Mouse (Mus musculus): ENCODE data around the gene Spg7. TPM values are rescaled to one million over a fixed set of nuclear protein-coding genes. Genes with fewer than 3 reads are reported as not detected.
"Not testable (repeated sequence)": the region's sequence is repeated elsewhere in the genome, so short reads cannot be mapped to it uniquely, and the experiment has no call there.

The Spg7 gene
- polyA plus RNA-seq, 1 experiment: 79.3 TPM

GRCm38 (mm10) chr8:123097216-123097615 lies 34.5 kb downstream of the Spg7 start:
- no peak overlapping the region for H3K9ac ChIP-seq (ENCODE audit: low read depth, poor library complexity, severe bottlenecking)
- no peaks in the 10 kb centered on the region for H3K27me3 ChIP-seq (ENCODE audit: control insufficient read depth, insufficient read depth, low read length, poor library complexity, severe bottlenecking)
- H3K9me3 ChIP-seq (replicated peaks; ENCODE audit: control insufficient read depth, insufficient read depth, low read length, poor library complexity, severe bottlenecking): no peaks in the 10 kb centered on the region
- H3K27ac ChIP-seq (ENCODE audit: insufficient read depth, low read length): no peak overlapping the region
- no peaks in the 10 kb centered on the region for H3K4me1 ChIP-seq (ENCODE audit: control insufficient read depth, insufficient read depth, low read length)
- H3K36me3 ChIP-seq (ENCODE audit: control insufficient read depth, insufficient read depth, low read length, poor library complexity, severe bottlenecking): peaks cover 11% of the 10 kb centered on the region
- TF ChIP-seq POLR2A (IDR thresholded peaks at IDR 0.05; ENCODE audit: insufficient read depth, low read length) (no peak), CTCF (IDR thresholded peaks at IDR 0.05; ENCODE audit: low read depth, low read length) (no peak), EP300 (IDR thresholded peaks at IDR 0.05; ENCODE audit: insufficient read depth, low read depth, low read length) (no peak)
- H3K4me3 ChIP-seq (ENCODE audit: low read depth, low read length): no peak overlapping the region

GRCm38 (mm10) chr8:123097786-123098584 lies 35.2 kb downstream of the Spg7 start:
- no peaks in the 10 kb centered on the region for H3K27me3 ChIP-seq (ENCODE audit: control insufficient read depth, insufficient read depth, low read length, poor library complexity, severe bottlenecking)
- H3K27ac ChIP-seq (ENCODE audit: insufficient read depth, low read length): no peak overlapping the region
- no peaks in the 10 kb centered on the region for H3K9me3 ChIP-seq (replicated peaks; ENCODE audit: control insufficient read depth, insufficient read depth, low read length, poor library complexity, severe bottlenecking)
- no peak overlapping the region for H3K4me3 ChIP-seq (ENCODE audit: low read depth, low read length)
- H3K36me3 ChIP-seq (ENCODE audit: control insufficient read depth, insufficient read depth, low read length, poor library complexity, severe bottlenecking): peaks cover 17% of the 10 kb centered on the region
- no peak overlapping the region for H3K9ac ChIP-seq (ENCODE audit: low read depth, poor library complexity, severe bottlenecking)
- H3K4me1 ChIP-seq (ENCODE audit: control insufficient read depth, insufficient read depth, low read length): no peaks in the 10 kb centered on the region
- TF ChIP-seq POLR2A (IDR thresholded peaks at IDR 0.05; ENCODE audit: insufficient read depth, low read length) (no peak), CTCF (IDR thresholded peaks at IDR 0.05; ENCODE audit: low read depth, low read length) (peak; percentile 0)

DNA sequence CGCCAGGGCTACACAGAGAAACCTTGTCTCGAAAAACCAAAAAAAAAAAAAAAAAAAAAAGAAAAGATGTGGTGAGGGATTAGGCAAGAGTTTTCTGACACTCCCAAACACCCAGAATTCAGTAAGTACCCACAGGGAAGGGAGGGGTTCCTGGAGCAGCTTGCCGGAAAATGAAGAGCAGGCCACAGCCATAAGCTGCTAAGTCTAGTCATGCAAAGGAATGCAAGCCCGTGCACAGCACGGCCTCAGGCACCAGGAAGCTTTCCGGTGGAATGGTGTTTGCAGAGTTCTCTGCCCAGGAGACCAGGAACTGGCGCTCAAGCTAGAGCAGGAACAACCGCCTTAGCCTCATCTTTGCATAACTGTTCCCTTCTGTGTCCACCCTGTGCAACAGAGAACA lies 37.5 kb downstream of the Spg7 start:
- Histone ChIP-seq H3K27ac (ENCODE audit: insufficient read depth, low read length) (peak overlapping the region; percentile 96), H3K36me3 (ENCODE audit: control insufficient read depth, insufficient read depth, low read length, poor library complexity, severe bottlenecking) (peaks cover 29% of the 10 kb centered on the region), H3K27me3 (ENCODE audit: control insufficient read depth, insufficient read depth, low read length, poor library complexity, severe bottlenecking) (no peaks in the 10 kb centered on the region), H3K4me3 (ENCODE audit: low read depth, low read length) (peak overlapping the region; percentile 53), H3K9me3 (replicated peaks; ENCODE audit: control insufficient read depth, insufficient read depth, low read length, poor library complexity, severe bottlenecking) (no peaks in the 10 kb centered on the region), H3K9ac (ENCODE audit: low read depth, poor library complexity, severe bottlenecking) (peak overlapping the region; percentile 97), H3K4me1 (ENCODE audit: control insufficient read depth, insufficient read depth, low read length) (no peaks in the 10 kb centered on the region)
- TF ChIP-seq EP300 (IDR thresholded peaks at IDR 0.05; ENCODE audit: insufficient read depth, low read depth, low read length): peak; percentile 62; the same call in 1 of the 2 replicates
- TF ChIP-seq CTCF (IDR thresholded peaks at IDR 0.05; ENCODE audit: low read depth, low read length): no peak

DNA sequence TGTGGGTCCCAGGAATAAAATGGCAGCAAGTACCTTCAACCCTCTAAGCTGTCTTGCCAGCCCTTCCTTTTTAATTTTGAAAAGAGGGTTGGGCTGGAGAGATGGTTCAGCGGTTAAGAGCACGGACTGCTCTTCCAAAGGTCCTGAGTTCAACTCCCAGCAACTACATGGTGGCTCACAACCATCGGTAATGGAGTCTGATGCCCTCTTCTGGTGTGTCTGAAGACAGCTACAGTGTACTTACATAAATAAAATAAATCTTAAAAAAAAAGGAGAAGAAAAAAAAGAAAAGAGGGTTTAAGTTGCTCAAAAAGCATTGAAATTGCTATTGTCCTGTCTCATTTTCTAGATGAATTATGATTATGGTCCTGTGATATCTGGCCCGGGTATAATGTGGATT lies 38.5 kb downstream of the Spg7 start:
- Histone ChIP-seq H3K27me3 (ENCODE audit: control insufficient read depth, insufficient read depth, low read length, poor library complexity, severe bottlenecking) (no peaks in the 10 kb centered on the region), H3K27ac (ENCODE audit: insufficient read depth, low read length) (peak overlapping the region; percentile 96), H3K9ac (ENCODE audit: low read depth, poor library complexity, severe bottlenecking) (peak overlapping the region; percentile 97), H3K36me3 (ENCODE audit: control insufficient read depth, insufficient read depth, low read length, poor library complexity, severe bottlenecking) (peaks cover 33% of the 10 kb centered on the region), H3K4me1 (ENCODE audit: control insufficient read depth, insufficient read depth, low read length) (no peaks in the 10 kb centered on the region), H3K4me3 (ENCODE audit: low read depth, low read length) (no peak overlapping the region), H3K9me3 (replicated peaks; ENCODE audit: control insufficient read depth, insufficient read depth, low read length, poor library complexity, severe bottlenecking) (no peaks in the 10 kb centered on the region)
- no peak for TF ChIP-seq CTCF (IDR thresholded peaks at IDR 0.05; ENCODE audit: low read depth, low read length)
- no peak for TF ChIP-seq POLR2A (IDR thresholded peaks at IDR 0.05; ENCODE audit: insufficient read depth, low read length)
- no peak for TF ChIP-seq EP300 (IDR thresholded peaks at IDR 0.05; ENCODE audit: insufficient read depth, low read depth, low read length)

DNA sequence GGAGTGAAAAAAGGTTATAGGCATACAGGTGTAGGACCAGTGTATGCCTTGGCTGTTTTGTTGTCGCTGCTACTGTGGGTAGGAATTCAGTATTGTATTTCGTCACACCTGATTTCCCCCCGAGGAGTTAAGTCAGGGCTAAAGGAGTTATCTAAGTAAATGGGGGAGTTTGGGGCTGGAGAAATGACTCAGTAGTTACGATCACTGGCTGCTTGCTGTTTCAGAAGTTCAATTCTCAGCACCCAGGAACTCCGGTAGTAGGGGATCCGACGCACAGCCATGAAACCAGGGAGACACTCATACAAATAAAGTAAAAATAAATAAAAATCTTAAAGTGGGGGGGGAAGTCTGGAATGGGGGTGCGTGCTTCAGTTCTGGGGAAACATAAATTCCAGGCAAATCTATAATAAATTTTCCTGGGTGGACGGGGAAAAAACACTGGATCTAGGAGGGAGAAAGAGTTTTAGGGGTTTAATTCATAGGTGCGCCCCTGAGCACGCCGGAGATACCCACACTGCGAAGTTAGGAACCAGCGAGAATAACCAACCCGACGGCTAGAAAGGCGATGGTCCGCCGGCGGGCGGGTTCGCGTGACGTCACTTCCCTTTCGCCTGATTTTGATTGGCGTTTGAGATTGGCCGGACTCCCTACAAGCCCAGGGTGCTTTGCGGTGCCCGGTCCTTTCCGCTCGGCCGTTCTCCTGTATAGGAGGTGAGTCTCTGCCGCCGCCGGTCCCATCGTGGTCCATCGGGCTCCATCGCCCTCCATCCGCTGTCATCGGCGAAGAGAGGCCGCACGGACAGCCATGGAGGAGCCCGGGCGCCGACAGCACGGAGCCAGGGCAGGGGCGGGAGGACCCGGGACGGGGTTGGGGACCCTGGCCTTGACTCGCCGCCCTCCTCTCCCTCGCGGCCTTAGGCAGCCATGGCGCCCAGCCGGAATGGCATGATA lies 39.3 kb downstream of the Spg7 start, which contains the start of gene Rpl13:
Rpl13 (plus strand) TSS at position 616 of the 951 bp plus-strand sequence.
- H3K36me3 ChIP-seq (ENCODE audit: control insufficient read depth, insufficient read depth, low read length, poor library complexity, severe bottlenecking): peaks cover 33% of the 10 kb centered on the region
- peak within 1 kb of the TSS; percentile 96 for H3K27ac ChIP-seq (ENCODE audit: insufficient read depth, low read length)
- no peak for TF ChIP-seq EP300 (IDR thresholded peaks at IDR 0.05; ENCODE audit: insufficient read depth, low read depth, low read length)
- peak within 1 kb of the TSS; percentile 87 for H3K4me3 ChIP-seq (ENCODE audit: low read depth, low read length)
- peak within 1 kb of the TSS; percentile 97 for H3K9ac ChIP-seq (ENCODE audit: low read depth, poor library complexity, severe bottlenecking)
- no peaks in the 10 kb centered on the region for H3K27me3 ChIP-seq (ENCODE audit: control insufficient read depth, insufficient read depth, low read length, poor library complexity, severe bottlenecking)
- H3K4me1 ChIP-seq (ENCODE audit: control insufficient read depth, insufficient read depth, low read length): no peaks in the 10 kb centered on the region
- H3K9me3 ChIP-seq (replicated peaks; ENCODE audit: control insufficient read depth, insufficient read depth, low read length, poor library complexity, severe bottlenecking): no peaks in the 10 kb centered on the region

DNA sequence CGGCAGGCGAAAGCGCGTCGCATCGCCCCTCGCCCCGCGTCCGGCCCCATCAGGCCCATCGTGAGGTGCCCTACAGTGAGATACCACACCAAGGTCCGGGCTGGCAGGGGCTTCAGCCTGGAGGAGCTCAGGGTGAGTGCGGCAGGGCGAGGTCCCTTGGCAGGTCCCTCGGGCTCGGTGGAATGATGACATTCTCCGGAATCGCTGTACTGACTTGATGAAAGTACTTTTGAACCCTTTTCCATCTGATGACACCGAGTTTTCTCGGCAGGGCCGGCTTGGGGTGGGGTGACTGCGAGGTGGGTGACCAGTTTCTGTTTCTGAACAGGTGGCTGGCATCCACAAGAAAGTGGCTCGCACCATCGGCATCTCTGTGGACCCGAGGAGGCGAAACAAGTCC lies 40.1 kb downstream of the Spg7 start:
- H3K27me3 ChIP-seq (ENCODE audit: control insufficient read depth, insufficient read depth, low read length, poor library complexity, severe bottlenecking); H3K4me1 ChIP-seq (ENCODE audit: control insufficient read depth, insufficient read depth, low read length); H3K9me3 ChIP-seq (replicated peaks; ENCODE audit: control insufficient read depth, insufficient read depth, low read length, poor library complexity, severe bottlenecking): not testable (repeated sequence)
- peak overlapping the region; percentile 84 for H3K4me3 ChIP-seq (ENCODE audit: low read depth, low read length)
- peak overlapping the region; percentile 97 for H3K9ac ChIP-seq (ENCODE audit: low read depth, poor library complexity, severe bottlenecking)
- H3K36me3 ChIP-seq (ENCODE audit: control insufficient read depth, insufficient read depth, low read length, poor library complexity, severe bottlenecking): peaks cover 33% of the 10 kb centered on the region
- peak overlapping the region; percentile 73 for H3K27ac ChIP-seq (ENCODE audit: insufficient read depth, low read length)

All from ES-Bruce4 (cell line).